Mouse (Mus musculus) mammary gland, adult 2 months (tissue): Measurements from ENCODE around the gene Zbtb41. TPM values are rescaled to one million over a fixed set of nuclear protein-coding genes. Genes with fewer than 3 reads are reported as not detected.

Experiments used
- polyA plus RNA-seq: library from polyadenylated mRNA; depleted of rRNA; stranded (reverse); fragments of >200 nt; gene quantifications from 2 replicates; pipeline ENCODE4 v1.2.3, GENCODE M21; 2012; ENCODE audit warnings: low replicate concordance; rRNA removed

Zbtb41 gene
- polyA plus RNA-seq = 1.9 and 5.9 TPM in 2 replicates

GRCm38 (mm10) chr1:139421875-139422791, at the start of gene Zbtb41:
Zbtb41 (plus strand) TSS chr1:139422288.

GRCm38 (mm10) chr1:139376638-139377286, 45.3 kb upstream of the Zbtb41 start, which contains the start of gene Crb1:
Crb1 (minus strand) TSS chr1:139377100.

GRCm38 (mm10) chr1:139454340-139455225, 32.5 kb downstream of the Zbtb41 start, which contains the start of gene Aspm:
Aspm (plus strand) TSS chr1:139454772.

DNA sequence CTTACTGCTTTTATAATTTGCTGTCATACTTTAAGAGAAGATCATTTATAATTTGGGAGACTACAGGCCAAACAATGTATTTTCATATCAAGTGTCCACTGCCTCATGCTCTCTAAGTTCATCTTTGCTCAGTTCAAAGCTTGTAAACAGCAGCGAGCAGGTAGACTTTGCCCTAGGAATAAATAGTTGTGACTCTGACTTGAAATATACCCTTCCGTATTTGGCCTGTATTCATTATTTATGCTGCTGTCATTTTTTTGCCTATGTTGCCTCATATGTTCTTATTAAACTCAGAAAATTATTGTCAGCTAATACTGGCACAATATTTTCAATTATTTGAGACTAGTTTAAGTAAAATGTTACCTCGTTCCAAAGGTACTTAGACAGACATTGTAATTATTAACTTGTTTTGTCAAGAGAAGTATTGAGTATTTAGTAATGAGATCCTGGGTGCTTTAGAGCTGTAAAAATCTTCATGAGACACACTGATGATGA, 79.2 kb downstream of the Zbtb41 start, which contains the start of gene F13b:
Gene F13b (plus strand): TSS at position 445 of the 495 bp plus-strand sequence.

Other genes with a start within 250 kb of the Zbtb41 start
- not detected in 2 replicates for gene Crb1, start 45.2 kb upstream of the Zbtb41 start, polyA plus RNA-seq
- 0.18 and 0.22 TPM in 2 replicates for gene Aspm, start 32.5 kb downstream of the Zbtb41 start, polyA plus RNA-seq
- gene F13b, start 79.4 kb downstream of the Zbtb41 start, polyA plus RNA-seq = 0.20 TPM in 1 of 2 replicates, not detected in the other
- gene Cfhr1, start 138.0 kb downstream of the Zbtb41 start, polyA plus RNA-seq = 0.11 TPM in 1 of 2 replicates, not detected in the other